18 mouse cellular contexts compared by ENCODE assay signal in genomic region chr3:27691486-27692160, GRCm38 (mm10). TPM values are rescaled to one million over a fixed set of nuclear protein-coding genes. Genes with fewer than 3 reads are reported as not detected.
A peak's percentile ranks its signal among the peaks of the same experiment; 100 is the strongest.
DNase-seq lines count a peak whose midpoint lies in the region; ATAC-seq lines count a peak whose summit lies in the region.
"Had no signal": no experiment of that assay in that cellular context is flagged by ENCODE, and none has a peak within 500 bp of the region (broad histone marks: within the 10 kb centered on the region; RNA-seq: fewer than 3 reads in every experiment).

No protein-coding gene starts in this region.

- H3K4me2 ChIP-seq in heart, embryonic 11.5 days: no peak overlapping the region
- H3K4me2 ChIP-seq in liver, embryonic 15.5 days: no peak overlapping the region
- no peak overlapping the region for H3K4me2 ChIP-seq in liver, embryonic 11.5 days
- H3K4me2 ChIP-seq: hindbrain, embryonic 14.5 days; neural tube, embryonic 13.5 days had no signal

- H3K27ac ChIP-seq in heart, embryonic 11.5 days (ENCODE audit: low read depth, low read length): no peak overlapping the region
- H3K27ac ChIP-seq in liver, embryonic 15.5 days (replicated peaks): 0 out of 2 replicates have a peak overlapping the region, but pooled peaks have one; percentile 19
- no peak overlapping the region for H3K27ac ChIP-seq in liver, embryonic 11.5 days (ENCODE audit: low read depth, low read length)
- H3K27ac ChIP-seq: hindbrain, embryonic 14.5 days; layer of hippocampus, adult 2 months; neural tube, embryonic 13.5 days had no signal

- no peak overlapping the region for H3K4me3 ChIP-seq in heart, embryonic 11.5 days (ENCODE audit: low read depth, low read length)
- no peak overlapping the region for H3K4me3 ChIP-seq in liver, embryonic 15.5 days (replicated peaks)
- H3K4me3 ChIP-seq in liver, embryonic 11.5 days (ENCODE audit: low read depth, low read length): no peak overlapping the region
- H3K4me3 ChIP-seq: layer of hippocampus, adult 2 months; neural tube, embryonic 13.5 days had no signal

- H3K4me1 ChIP-seq in heart, embryonic 11.5 days (ENCODE audit: control insufficient read depth, insufficient read depth, low read length): peaks cover 45% of the 10 kb centered on the region
- peaks cover 64% of the 10 kb centered on the region for H3K4me1 ChIP-seq in liver, embryonic 15.5 days (replicated peaks)
- H3K4me1 ChIP-seq in liver, embryonic 11.5 days (replicated peaks; ENCODE audit: control insufficient read depth, insufficient read depth, low read length): peaks cover 26% of the 10 kb centered on the region

- no peaks in the 10 kb centered on the region for H3K27me3 ChIP-seq in heart, embryonic 11.5 days (ENCODE audit: control insufficient read depth, insufficient read depth, low read length)
- H3K27me3 ChIP-seq in liver, embryonic 15.5 days: no peaks in the 10 kb centered on the region
- H3K27me3 ChIP-seq in liver, embryonic 11.5 days (replicated peaks; ENCODE audit: control insufficient read depth, insufficient read depth, low read length): no peaks in the 10 kb centered on the region
- H3K27me3 ChIP-seq: neural tube, embryonic 13.5 days had no signal

- DNase-seq in heart, adult 11 months: peak; percentile 91
- no peak for DNase-seq in liver, embryonic 11.5 days (ENCODE audit: low spot score)
- DNase-seq in 416B (ENCODE audit: low read depth): peak; percentile 86
- no peak for DNase-seq in urinary bladder, postnatal 4 days (ENCODE audit: low spot score in 2 of 2)
- DNase-seq: adrenal gland, postnatal 25 days; cerebellum, adult 8-10 months; gastrocnemius, postnatal 10 days; kidney, postnatal 10 days; spleen, adult 18-20 months; thymus, postnatal 25 days had no signal

- H3K36me3 ChIP-seq in heart, embryonic 11.5 days (ENCODE audit: control insufficient read depth, insufficient read depth, low read length): no peaks in the 10 kb centered on the region
- H3K36me3 ChIP-seq in liver, embryonic 15.5 days (replicated peaks): no peaks in the 10 kb centered on the region
- no peaks in the 10 kb centered on the region for H3K36me3 ChIP-seq in liver, embryonic 11.5 days (ENCODE audit: control insufficient read depth, insufficient read depth, low read length)
- H3K36me3 ChIP-seq: neural tube, embryonic 13.5 days had no signal

- H3K9me3 ChIP-seq in heart, embryonic 11.5 days (replicated peaks; ENCODE audit: control insufficient read depth, low read length): no peaks in the 10 kb centered on the region
- no peaks in the 10 kb centered on the region for H3K9me3 ChIP-seq in liver, embryonic 15.5 days (replicated peaks)
- no peaks in the 10 kb centered on the region for H3K9me3 ChIP-seq in liver, embryonic 11.5 days (ENCODE audit: control insufficient read depth, low read length)
- H3K9me3 ChIP-seq: neural tube, embryonic 13.5 days had no signal

- WGBS in heart, embryonic 11.5 days (ENCODE audit: insufficient replicate concordance): 84% methylated on average over 9 of the region's 9 CpGs
- 56% methylated on average over 9 of the region's 9 CpGs for WGBS in liver, embryonic 15.5 days (ENCODE audit: insufficient replicate concordance)
- WGBS in liver, embryonic 11.5 days: 82% methylated on average over 9 of the region's 9 CpGs

- H3K9ac ChIP-seq in heart, embryonic 11.5 days (ENCODE audit: low read depth, low read length): no peak overlapping the region
- H3K9ac ChIP-seq in liver, embryonic 15.5 days: no peak overlapping the region
- H3K9ac ChIP-seq in liver, embryonic 11.5 days (ENCODE audit: low read depth, low read length): no peak overlapping the region
- H3K9ac ChIP-seq: hindbrain, embryonic 14.5 days; neural tube, embryonic 13.5 days had no signal

- no peak for ATAC-seq in heart, embryonic 11.5 days (replicated peaks; ENCODE audit: insufficient number of reproducible peaks, low FRiP score, low TSS enrichment)
- no peak for ATAC-seq in liver, embryonic 15.5 days (ENCODE audit: insufficient read depth)
- no peak for ATAC-seq in liver, embryonic 11.5 days (replicated peaks; ENCODE audit: low FRiP score)
- ATAC-seq in megakaryocyte, adult 5-6 weeks (ENCODE audit: poor library complexity, severe bottlenecking): peak; percentile 19; the same call in 1 of the 2 replicates
- ATAC-seq: forebrain, embryonic 16.5 days; intestine, postnatal 0 days had no signal

RNA-seq across cellular contexts. Expression of gene Fndc3b, which starts 19.5 kb away (rescaled TPM):
- polyA plus RNA-seq in heart, embryonic 11.5 days (2014; fragmentation: Nextera tagmentation; extraction: Ambion mirVana): 27.5 and 28.6 TPM in 2 replicates
- 8.5 and 10.8 TPM in 2 replicates for polyA plus RNA-seq in liver, embryonic 15.5 days (2015; fragmentation: Nextera tagmentation; extraction: Ambion mirVana)
- 12.1 and 12.3 TPM in 2 replicates for polyA plus RNA-seq in liver, embryonic 11.5 days (2014; fragmentation: Nextera tagmentation; extraction: Ambion mirVana)
- total RNA-seq in megakaryocyte, adult 5-6 weeks (2015): 23.6 and 29.8 TPM in 2 replicates
- total RNA-seq in megakaryocyte, adult 5-6 weeks (2017): 13.0 and 13.9 TPM in 2 replicates

Comparison
In these comparisons a context has a peak if more than half of its experiments do, and no peak if none do; other contexts are left out.
1. DNase-seq: peak in heart, adult 11 months (single experiment) and 416B (single experiment); none in liver, embryonic 11.5 days (single experiment) and urinary bladder, postnatal 4 days (0 of 2).